Mouse (Mus musculus): Measurements from ENCODE around the gene Ttc21b.
A peak's percentile ranks its signal among the peaks of the same experiment; 100 is the strongest.
"Not testable (repeated sequence)": the region's sequence is repeated elsewhere in the genome, so short reads cannot be mapped to it uniquely, and the experiment has no call there.

The Ttc21b gene

DNA sequence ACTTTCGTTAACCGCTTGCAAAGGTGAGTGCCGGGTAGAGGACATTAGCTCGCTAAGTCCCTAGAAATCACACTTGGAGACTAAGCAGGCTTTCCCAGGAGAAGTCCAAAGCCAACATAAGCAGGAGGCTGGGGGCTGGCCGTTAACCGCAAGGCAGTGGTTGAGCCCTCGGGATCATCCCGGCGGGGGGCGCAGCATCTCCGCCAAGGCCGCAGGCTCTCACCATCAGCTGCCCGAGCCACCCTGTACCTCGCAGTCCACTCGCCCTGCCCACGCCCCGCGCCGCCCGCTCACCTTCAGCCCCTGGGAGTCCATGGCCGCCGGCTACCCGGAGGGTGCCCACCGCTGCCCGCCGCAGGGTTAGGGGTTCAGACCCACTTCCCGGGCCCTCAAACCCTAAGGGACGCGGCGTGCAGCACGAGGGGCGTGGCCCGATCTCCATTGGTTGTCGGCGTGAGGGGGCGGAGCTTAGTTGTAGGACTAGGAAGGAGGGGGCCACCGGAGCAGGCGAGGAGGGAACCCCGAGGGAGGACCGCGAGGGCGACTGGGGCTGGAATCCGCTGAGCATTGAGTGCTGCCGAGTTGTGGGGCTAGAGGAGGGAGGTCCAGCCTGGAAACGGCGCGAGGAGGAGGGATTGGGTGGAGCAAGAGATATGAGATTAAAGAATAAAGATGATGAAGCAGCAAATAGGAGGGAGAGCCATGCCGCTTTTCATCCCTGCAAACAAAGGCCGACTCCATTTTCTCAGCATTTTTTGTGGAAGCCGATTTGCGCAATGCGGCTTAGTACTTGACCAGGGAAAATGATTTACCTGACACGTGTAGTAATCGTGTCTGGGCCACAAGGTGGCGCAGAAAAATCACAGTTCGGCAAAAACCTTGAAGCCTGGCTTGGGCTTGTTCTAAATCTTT is at the start of gene Ttc21b:
Gene Ttc21b (minus strand): TSS at position 398 of the 912 bp plus-strand sequence.
- peak; percentile 98 to 99 for DNase-seq

DNA sequence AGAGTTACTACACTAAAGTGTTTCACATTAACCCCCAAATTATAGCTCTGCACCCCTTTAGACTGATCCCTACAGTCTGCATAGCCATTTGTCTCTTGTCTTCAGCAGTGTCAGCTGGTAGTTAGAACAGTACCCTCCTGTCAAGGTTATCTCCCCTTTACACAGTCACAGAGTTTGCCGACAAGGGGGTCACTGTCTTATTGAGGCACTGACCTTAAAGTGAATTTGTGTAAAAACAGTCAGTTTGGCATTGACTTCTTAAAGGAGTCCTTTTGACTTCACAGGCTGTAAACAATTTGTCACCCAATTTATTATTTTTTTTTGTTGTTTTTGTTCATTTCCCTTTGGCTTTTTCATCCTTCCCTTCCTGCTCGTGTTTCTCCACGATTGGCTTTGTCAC is 16.1 kb upstream of the Ttc21b start:
- no peak for DNase-seq

DNA sequence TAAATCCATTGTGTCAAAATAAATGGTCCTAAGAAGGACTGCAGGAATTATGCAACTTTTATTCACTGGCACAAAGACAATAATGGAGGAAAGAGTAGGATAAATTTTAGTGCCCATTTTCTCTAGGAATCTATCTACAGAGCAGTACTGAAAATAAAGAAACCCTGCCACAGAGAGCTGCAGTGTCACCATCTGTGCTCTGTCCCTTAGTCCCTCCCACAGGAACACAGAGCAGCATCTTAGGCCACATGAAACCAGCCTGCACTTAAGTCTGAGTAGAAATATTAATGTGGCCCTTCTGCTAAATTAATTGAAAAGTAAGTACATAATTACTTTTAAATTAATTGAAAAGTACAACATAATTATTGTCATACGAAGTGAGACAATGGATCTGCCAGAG is 12.4 kb downstream of the Ttc21b start:
- DNase-seq = no peak

DNA sequence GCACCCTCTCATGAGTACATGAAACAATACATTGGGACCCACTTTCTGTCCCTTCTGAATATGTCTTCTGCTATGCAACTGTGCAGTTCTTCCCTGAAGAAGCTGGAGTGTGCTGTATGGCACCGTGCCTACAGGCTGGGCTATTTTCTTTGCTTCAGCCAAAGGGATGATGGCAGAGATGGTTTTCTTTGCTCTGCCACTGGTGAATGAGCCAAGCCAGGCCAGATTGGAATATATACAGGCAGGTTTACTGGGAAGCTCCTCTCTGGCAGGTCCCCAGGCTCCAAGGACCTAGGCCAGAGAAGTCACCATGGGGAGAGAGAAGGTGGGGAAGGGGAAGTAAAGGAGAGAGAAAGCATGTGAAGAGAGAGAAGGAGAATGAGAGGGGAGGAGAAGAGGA is 16.1 kb downstream of the Ttc21b start:
- DNase-seq = peak; percentile 64

DNA sequence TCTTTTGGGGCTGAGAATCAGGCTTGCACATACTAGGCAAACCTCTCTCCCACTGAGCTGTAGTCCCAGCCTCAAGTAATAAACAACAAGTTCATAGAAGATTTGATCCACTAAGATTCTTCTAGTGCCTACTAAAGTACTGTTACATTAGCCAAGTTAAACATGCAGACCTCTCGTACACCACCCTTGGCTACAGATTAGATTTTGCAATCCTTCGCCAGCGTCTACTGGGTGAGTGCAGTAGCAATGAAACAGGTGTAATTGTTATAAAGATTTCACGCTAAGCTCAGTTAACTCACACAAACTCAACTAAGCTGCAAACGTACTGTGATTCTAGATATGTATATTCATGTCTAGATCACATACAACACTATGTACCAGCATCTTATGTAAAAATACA is 17.5 kb downstream of the Ttc21b start:
- DNase-seq = no peak

DNA sequence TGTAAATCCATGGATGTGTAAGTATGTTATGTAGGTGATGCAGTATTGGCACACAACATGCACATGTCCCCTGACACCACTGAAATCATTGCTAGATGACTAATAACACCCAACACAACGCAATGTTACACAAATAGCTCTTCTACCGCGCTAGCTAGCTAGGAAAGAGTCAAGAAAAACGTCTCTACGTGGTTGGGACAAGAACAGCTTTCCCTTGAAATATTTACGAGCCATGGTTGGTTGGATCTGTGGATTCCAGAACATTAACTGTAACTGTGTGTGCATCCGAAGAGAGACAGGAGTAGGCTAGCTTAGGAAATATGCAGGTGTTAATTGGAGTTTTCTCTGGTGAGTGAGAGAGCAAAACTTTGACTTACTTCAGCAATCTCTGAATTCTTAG is 35.5 kb downstream of the Ttc21b start:
- DNase-seq = no peak

DNA sequence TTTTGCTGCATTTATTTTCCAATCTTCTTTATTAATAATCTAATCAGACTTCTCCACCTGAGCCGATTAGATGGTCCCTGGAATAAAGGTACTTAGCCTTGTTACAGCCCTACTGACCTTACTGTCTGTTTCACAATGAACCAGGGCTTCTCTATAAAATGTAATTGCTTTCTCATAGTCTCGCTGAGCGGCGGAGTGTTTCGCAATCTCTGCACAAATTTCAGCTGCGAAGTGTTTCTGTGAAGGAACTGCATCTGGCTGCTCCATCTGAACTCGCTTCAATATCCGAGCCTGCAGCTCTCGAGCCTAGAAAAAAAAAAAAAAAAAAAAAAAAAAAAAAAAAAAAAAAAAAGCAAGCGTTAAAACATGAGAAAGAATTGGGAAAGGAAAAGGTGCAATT is 46.5 kb downstream of the Ttc21b start:
- DNase-seq = no peak

DNA sequence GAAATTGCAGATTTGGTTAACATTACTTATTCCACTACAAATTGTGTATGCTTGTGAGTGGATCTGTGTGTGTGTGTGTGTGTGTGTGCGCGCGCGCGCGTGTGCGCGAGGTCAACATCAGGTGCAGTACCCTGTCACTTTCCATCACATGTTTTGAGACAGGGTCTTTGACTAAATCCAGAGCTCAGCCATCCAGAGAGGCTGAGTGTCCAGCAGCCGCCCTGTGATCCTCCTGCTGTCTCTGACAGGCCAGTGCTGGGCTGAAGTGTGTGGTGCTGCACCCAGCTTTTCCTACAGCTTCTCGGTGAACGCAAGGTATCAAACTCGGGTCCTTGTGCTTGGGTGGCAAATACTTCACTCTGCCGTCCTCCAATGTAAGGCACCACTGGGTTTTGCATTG is 47.1 kb downstream of the Ttc21b start:
- DNase-seq = no peak

DNA sequence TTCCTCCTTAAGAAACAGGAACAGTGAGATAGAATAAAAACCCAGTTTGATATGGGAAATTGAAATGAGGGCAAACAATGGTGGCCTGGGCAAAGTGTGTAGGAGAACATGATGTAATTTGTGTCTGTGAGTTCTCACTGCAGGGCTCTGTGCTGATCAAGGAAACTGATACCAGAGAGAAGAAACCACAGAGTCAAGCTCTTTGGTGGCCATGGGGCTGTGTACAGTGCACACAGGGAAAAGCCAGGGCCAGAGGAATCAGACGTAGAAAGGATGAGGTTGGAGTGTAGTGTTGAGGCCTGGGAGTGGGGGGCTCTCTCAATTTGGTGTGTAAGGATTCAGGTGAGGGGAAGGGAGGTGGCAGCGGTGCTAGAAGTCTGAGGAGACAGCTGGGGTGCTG is 49.6 kb downstream of the Ttc21b start:
- DNase-seq = no peak

DNA sequence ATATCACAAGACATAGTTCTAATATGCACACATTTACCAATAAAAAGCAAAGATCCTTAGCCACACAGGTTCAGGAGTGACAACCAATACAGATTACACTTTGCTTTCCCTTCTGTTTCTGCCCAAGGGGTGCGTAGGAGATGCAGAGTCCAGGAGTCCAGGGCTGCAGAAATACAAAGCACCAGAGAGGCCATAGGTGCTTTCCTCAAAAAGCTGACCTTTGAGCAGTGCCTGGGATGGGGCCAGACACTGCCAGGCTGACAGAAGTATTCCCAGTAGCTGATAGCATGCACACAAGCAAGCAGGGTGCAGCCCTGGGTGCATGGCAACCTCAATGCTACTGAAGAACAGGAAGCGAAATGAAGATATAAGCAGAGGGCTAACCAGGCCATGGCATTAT is 52.2 kb downstream of the Ttc21b start:
- DNase-seq = no peak

DNA sequence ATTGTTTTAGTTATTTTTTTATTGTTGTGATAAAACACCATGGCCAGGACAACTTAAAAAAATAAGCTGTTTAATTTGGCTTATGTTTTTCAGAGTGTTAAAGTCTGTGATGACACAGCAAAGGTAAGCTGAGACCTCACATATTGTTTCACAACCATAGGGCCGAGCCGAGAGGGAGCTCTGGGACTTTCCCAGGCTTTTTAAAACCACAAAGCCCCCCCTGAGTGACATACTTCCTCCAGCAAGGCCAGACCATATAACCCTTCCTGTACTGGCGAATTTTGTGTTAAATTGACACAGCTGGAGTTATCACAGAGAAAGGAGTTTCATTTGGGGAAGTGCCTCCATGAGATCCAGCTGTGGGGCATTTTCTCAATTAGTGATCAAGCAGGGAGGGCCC is 56.2 kb downstream of the Ttc21b start:
- no peak for DNase-seq

DNA sequence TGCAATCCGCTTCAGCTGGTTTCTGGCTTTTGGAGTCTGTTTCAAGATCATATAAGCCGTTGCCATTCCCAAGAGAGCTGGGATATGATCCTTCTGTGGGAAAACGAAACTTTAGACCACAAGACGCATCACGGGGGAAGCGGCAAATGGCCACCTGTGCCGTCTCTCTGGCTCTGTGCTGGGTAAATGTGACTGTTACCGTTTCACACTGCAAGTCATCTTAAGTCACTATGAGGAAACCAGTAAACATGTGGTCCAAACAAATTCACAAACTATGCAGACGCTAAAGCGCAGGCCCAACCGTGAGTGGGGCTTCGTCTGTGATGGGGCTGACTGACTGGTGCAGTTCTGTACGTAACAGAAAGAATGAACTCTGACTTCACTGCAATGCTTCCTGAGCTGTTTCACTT is 64.7 kb downstream of the Ttc21b start:
- DNase-seq = no peak

DNA sequence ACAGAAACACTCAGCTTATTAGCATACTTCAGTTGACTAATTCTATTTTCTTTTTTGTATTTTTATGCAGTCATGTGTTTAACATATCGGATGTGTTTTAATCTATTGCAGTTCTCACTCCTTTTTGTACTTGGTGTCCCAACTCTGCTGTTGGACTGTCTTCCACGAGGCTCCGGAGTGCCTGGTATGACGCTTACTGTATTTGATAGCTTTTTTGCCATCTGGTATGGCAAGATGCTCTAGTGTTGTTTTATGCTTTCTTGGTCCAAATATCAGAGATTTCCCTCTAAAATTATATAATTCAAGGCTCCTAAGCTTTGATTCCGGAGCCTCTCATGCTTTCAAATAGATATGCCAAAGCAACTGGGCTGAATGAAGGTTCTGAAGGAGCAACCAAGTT is 66.3 kb downstream of the Ttc21b start:
- DNase-seq = no peak

DNA sequence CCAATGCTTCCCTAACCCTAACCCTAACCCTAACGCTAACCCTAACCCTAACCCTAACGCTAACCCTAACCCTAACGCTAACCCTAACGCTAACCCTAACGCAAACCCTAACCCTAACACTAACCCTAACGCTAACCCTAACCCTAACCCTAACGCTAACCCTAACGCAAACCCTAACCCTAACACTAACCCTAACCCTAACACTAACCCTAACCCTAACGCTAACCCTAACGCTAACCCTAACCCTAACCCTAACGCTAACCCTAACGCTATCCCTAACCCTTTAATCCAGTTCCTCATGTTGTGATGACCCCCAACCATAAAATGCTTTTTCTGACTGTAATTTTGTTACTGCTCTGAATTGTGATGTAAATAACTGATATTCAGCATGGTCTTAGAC is 67.2 kb downstream of the Ttc21b start:
- DNase-seq = not testable (repeated sequence)

DNA sequence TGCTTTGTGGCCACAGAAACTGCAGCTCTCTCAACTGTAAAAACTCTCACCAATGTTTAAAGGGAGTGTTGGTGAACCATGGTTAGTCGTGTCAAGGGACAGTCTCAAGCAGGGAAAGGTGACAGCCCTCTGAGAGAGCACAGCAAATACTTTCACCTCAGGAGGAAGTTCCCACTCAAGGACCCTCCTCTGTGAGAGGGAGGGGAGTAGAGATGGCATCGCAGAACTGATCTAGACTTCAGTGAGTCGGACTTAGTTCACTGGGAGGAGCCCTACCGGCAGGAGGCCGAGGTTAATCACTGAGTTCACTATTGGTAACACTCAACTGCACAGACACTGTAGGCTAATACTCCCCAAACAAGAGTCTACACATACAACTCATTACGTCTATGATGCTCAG is 68.9 kb downstream of the Ttc21b start:
- no peak for DNase-seq

DNA sequence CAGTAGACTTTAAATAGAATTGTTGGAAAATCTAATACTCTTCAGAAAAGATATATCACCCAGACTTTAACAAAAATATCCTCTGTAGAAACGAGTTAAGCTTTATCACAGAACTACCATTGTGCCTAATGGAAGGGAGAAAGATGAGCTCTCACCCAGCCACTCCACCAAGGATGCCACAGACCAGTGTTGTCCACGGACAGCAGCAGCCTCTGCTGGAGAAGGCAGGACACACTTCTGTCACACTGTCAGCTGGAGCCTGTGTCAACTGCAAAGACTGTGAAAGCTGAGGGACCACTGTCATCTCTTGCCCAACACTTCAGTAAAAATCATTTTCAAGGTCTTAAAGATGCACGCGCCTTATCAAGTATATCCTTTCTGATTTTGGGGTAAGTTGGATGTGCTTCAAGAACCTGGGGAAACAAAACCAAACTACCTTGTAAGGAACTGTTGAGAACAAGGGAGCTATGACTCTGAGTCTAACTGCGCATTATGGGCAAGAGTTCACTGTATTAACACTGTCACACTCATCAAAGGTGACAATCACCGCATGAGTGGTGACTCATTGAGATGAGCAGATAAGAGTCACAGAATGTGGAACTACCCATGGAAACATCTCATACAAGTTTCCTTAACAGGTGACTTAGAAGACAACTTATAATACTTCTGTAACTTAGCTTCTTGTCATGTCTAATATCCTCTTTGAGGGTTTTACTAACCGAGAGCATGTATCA is 71.8 kb downstream of the Ttc21b start:
- peak; percentile 60 to 72 for DNase-seq

DNA sequence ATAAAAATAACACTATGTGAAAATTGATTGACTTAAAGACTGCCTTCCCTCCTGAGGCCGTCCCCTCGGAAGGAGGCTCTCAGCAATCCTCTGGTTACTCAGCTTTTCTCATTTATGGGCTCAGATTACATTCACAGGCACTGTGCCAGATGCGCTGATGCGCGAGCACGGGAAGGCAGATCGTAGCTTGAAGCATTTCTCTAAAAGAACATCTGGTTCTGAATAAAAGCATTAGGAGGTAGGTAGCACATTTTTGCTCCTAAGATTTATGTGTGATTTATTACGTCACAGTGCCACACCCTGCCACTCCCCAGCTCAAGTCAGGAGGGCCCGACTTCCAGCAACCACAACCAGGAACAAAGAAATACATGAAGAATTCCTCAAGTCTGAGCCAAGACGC is 76.1 kb downstream of the Ttc21b start:
- DNase-seq = peak; percentile 38 to 51

DNA sequence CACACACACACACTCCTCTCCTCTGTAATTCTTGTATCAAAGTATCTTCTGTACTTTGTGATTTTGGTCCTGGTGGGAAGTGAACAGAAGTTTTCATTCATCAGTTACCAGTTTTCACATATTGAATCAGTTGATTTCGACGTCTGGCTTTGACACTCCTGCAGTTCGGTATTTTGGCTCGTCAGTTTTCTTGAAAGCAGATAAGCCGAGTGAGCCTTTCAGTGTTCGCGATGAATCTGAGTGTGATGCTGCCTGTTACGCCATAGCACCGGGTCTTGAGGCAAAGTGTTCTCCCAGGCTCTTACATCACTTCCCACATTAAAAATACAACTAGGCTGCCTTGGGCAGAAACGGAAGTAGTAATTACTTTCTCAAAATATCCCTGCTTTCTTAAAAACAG is 76.6 kb downstream of the Ttc21b start:
- DNase-seq = no peak

DNA sequence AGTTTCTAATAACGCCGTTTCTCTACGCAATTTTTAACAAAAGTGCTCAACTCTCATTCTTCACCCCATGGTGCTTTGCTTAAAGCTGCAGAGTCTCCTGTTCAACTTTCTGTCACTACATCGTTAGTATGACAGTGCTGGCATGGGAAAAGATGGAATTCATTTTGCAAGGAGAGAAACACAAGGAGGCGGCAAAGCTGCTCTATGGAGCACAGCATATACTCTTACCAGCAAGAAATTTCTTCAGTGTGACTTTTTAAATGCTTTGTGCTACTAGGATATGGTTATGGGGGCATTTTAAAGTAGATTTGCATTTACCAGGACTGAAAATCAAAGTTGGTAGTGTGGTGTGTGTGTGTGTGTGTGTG is 77.6 kb downstream of the Ttc21b start:
- DNase-seq = no peak

DNA sequence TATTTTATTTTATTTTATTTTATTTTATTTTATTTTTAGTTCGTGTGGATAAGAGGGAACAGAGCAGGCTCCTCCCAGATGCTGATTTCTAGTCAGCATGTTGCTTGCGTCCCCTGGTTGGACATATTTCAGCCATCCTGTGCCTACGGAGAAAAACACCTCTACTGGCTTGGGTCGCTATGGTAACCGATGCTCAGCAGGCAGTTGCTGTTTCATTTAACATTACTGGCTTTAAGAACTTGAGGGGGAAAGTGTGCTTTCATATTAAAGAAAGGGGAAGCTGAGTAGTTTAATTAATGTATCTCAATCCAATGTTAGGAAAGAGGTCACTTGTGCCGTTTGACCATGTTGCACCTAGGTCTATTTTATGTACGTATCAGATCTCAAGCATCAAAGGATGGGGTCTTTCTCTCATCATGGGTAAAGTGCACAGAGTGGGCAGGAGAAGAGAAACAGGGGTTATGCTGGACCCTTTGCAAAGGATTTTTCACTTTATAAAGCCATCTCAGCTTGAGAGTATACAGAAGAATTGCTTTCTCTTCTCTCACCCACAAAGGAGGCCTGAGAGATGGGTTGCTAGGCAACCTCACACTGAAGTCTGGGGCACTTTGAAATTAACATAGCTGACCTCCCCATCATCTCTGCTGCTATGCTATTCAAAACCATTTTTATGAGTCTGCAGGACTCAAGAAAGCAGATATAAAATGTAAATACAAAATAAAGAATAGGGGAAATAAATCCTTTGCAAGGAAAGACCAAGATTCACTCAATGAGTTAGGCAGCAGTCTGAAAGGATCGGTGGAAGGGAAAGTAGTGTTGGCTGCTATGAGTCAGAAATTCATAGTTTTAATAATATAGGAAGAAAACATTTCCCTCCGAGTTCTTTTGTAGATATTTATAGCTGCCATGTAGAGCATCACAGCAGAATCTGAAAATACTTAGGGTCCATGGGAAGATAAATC is 78.2 kb downstream of the Ttc21b start:
- peak; percentile 26 to 34 for DNase-seq

DNA sequence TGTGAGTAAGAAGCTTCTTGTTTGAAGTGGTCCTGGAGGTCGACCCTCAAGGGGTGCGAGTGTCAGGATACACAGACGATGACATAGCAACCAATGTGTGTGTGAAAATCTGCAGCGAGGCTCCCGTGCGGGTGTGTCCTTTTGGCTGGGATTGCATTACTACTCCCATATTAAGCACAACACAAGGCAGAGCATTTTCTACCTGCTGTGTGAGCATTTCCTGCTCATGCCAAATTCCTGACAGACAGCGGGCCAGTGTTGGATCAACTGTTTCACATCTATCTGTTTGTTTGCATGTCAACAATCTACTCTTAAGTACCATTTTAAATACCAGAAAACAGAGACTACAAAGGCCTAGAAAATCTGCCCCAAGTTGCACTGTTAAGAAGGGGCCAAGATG is 79.4 kb downstream of the Ttc21b start:
- peak; percentile 31 to 69 for DNase-seq

DNA sequence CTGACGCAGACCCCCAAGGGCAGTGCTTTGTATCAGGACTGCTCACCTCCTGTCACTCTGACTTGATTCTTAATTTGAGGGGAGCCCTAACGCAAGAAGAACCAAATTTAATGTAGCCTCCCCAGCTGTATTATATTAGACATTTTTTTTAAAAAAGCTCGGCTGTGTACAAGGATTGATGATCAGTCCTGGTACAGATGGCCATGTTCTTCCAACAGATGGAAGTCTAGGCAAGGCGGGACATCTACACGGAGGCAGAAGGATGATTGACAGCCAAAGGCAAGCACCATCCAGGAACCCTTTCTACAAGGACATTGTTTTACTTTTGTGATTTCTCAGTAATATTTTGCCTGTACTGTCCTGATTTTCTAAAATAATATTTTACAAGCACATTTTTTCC is 83.3 kb downstream of the Ttc21b start:
- peak in 1 of 2 experiments; percentile 31 for DNase-seq

DNA sequence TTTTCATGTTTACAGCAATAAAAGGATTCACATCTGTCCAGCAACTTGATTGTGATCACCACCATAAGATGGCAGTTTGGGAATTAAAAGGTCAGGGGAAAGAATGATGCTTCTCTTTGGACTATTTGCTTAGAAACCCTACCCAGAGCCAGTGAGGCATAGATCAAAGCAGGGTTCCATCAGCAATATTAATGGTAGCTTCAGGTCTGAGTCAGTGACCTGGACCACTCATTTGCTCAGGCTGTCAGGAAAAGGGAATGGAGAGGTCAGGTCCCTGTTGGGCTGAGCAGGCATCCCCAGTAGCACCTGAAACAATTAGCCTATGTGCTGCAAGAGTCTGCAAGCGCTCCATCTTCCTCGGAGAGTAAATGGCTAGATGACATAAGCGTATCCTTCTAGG is 84.8 kb downstream of the Ttc21b start:
- no peak for DNase-seq

All from cerebellum, postnatal 14 days (tissue).